Mouse (Mus musculus): Measurements from ENCODE around the gene Ppil4. TPM values are rescaled to one million over a fixed set of nuclear protein-coding genes. Genes with fewer than 3 reads are reported as not detected.

The Ppil4 gene
- polyA plus RNA-seq, 1 experiment from 2014 or later: 44.3 TPM

- WGBS: under 1% methylated on average over 63 of the region's 77 CpGs
- H3K27me3 ChIP-seq (replicated peaks; ENCODE audit: control insufficient read depth, insufficient read depth, low read length): no peaks in the 10 kb centered on the region
- H3K27ac ChIP-seq (ENCODE audit: low read depth, low read length): peak overlapping the region; percentile 45
- peak overlapping the region; percentile 95 for H3K4me3 ChIP-seq (ENCODE audit: low read depth, low read length)
- H3K4me2 ChIP-seq: peak overlapping the region; percentile 81
- ATAC-seq (replicated peaks; ENCODE audit: low FRiP score): peak; percentile 90
- no peaks in the 10 kb centered on the region; the same call in 1 of the 2 replicates for H3K36me3 ChIP-seq (ENCODE audit: control insufficient read depth, insufficient read depth, low read length)
- peak overlapping the region; percentile 88 for H3K9ac ChIP-seq (ENCODE audit: low read depth, low read length)
- 0 out of 2 replicates have a peak, but pooled peaks cover 4% of the 10 kb centered on the region for H3K4me1 ChIP-seq (replicated peaks; ENCODE audit: control insufficient read depth, insufficient read depth, low read length)
- H3K9me3 ChIP-seq (ENCODE audit: control insufficient read depth, low read length): no peaks in the 10 kb centered on the region
- peak; percentile 92 for DNase-seq (ENCODE audit: low spot score)
These were observed 12.2 kb upstream of the Ppil4 start for GRCm38 (mm10) chr10:7780238-7781176.

GRCm38 (mm10) chr10:7781214-7781613 is 11.5 kb upstream of the Ppil4 start:
- Histone ChIP-seq H3K36me3 (ENCODE audit: control insufficient read depth, insufficient read depth, low read length) (no peaks in the 10 kb centered on the region; the same call in 1 of the 2 replicates), H3K27ac (ENCODE audit: low read depth, low read length) (no peak overlapping the region), H3K9me3 (ENCODE audit: control insufficient read depth, low read length) (no peaks in the 10 kb centered on the region), H3K9ac (ENCODE audit: low read depth, low read length) (peak overlapping the region; percentile 3; the same call in 1 of the 2 replicates), H3K4me2 (peak overlapping the region; percentile 76), H3K4me1 (replicated peaks; ENCODE audit: control insufficient read depth, insufficient read depth, low read length) (0 out of 2 replicates have a peak, but pooled peaks cover 4% of the 10 kb centered on the region), H3K4me3 (ENCODE audit: low read depth, low read length) (peak overlapping the region; percentile 95), H3K27me3 (replicated peaks; ENCODE audit: control insufficient read depth, insufficient read depth, low read length) (no peaks in the 10 kb centered on the region)
- ATAC-seq (replicated peaks; ENCODE audit: low FRiP score) (peak; percentile 34), DNase-seq (ENCODE audit: low spot score) (no peak)
- 48% methylated on average over 3 of the region's 3 CpGs for WGBS

GRCm38 (mm10) chr10:7787319-7787718 is 5.4 kb upstream of the Ppil4 start:
- Histone ChIP-seq H3K9me3 (ENCODE audit: control insufficient read depth, low read length) (no peaks in the 10 kb centered on the region), H3K4me1 (replicated peaks; ENCODE audit: control insufficient read depth, insufficient read depth, low read length) (no peaks in the 10 kb centered on the region; the same call in 1 of the 2 replicates), H3K36me3 (ENCODE audit: control insufficient read depth, insufficient read depth, low read length) (peaks cover 5% of the 10 kb centered on the region), H3K27me3 (replicated peaks; ENCODE audit: control insufficient read depth, insufficient read depth, low read length) (no peaks in the 10 kb centered on the region), H3K27ac (ENCODE audit: low read depth, low read length) (no peak overlapping the region), H3K4me2 (no peak overlapping the region), H3K9ac (ENCODE audit: low read depth, low read length) (no peak overlapping the region), H3K4me3 (ENCODE audit: low read depth, low read length) (no peak overlapping the region)
- 53% methylated on average over 2 of the region's 2 CpGs for WGBS
- ATAC-seq (replicated peaks; ENCODE audit: low FRiP score) (no peak), DNase-seq (ENCODE audit: low spot score) (no peak)

GRCm38 (mm10) chr10:7792254-7792750 is 389 bp upstream of the Ppil4 start:
- Histone ChIP-seq H3K4me3 (ENCODE audit: low read depth, low read length) (peak overlapping the region; percentile 75), H3K9ac (ENCODE audit: low read depth, low read length) (peak overlapping the region; percentile 82), H3K4me1 (replicated peaks; ENCODE audit: control insufficient read depth, insufficient read depth, low read length) (peaks cover 4% of the 10 kb centered on the region), H3K9me3 (ENCODE audit: control insufficient read depth, low read length) (no peaks in the 10 kb centered on the region), H3K36me3 (ENCODE audit: control insufficient read depth, insufficient read depth, low read length) (peaks cover 16% of the 10 kb centered on the region), H3K27ac (ENCODE audit: low read depth, low read length) (peak overlapping the region; percentile 61; the same call in 1 of the 2 replicates), H3K27me3 (replicated peaks; ENCODE audit: control insufficient read depth, insufficient read depth, low read length) (no peaks in the 10 kb centered on the region), H3K4me2 (peak overlapping the region; percentile 91)
- DNase-seq (ENCODE audit: low spot score) (no peak), ATAC-seq (replicated peaks; ENCODE audit: low FRiP score) (peak; percentile 57; the same call in 1 of the 2 replicates)
- under 1% methylated on average over 10 of the region's 10 CpGs for WGBS

- H3K27ac ChIP-seq (ENCODE audit: low read depth, low read length): no peak overlapping the region
- no peaks in the 10 kb centered on the region for H3K9me3 ChIP-seq (ENCODE audit: control insufficient read depth, low read length)
- ATAC-seq (replicated peaks; ENCODE audit: low FRiP score) (no peak), DNase-seq (ENCODE audit: low spot score) (no peak)
- no peaks in the 10 kb centered on the region for H3K4me1 ChIP-seq (replicated peaks; ENCODE audit: control insufficient read depth, insufficient read depth, low read length)
- H3K9ac ChIP-seq (ENCODE audit: low read depth, low read length): no peak overlapping the region
- H3K4me3 ChIP-seq (ENCODE audit: low read depth, low read length): no peak overlapping the region
- no peaks in the 10 kb centered on the region for H3K27me3 ChIP-seq (replicated peaks; ENCODE audit: control insufficient read depth, insufficient read depth, low read length)
- no peak overlapping the region for H3K4me2 ChIP-seq
- 74% methylated on average over 3 of the region's 3 CpGs for WGBS
- peaks cover 36% of the 10 kb centered on the region for H3K36me3 ChIP-seq (ENCODE audit: control insufficient read depth, insufficient read depth, low read length)
These were observed 8.6 kb downstream of the Ppil4 start for GRCm38 (mm10) chr10:7801258-7801657.

GRCm38 (mm10) chr10:7802519-7803140 is 9.9 kb downstream of the Ppil4 start:
- H3K9ac ChIP-seq (ENCODE audit: low read depth, low read length): no peak overlapping the region
- DNase-seq (ENCODE audit: low spot score) (no peak), ATAC-seq (replicated peaks; ENCODE audit: low FRiP score) (no peak)
- WGBS: 81% methylated on average over 2 of the region's 2 CpGs
- H3K27ac ChIP-seq (ENCODE audit: low read depth, low read length): no peak overlapping the region
- H3K4me2 ChIP-seq: no peak overlapping the region
- H3K4me3 ChIP-seq (ENCODE audit: low read depth, low read length): no peak overlapping the region
- no peaks in the 10 kb centered on the region for H3K4me1 ChIP-seq (replicated peaks; ENCODE audit: control insufficient read depth, insufficient read depth, low read length)
- H3K27me3 ChIP-seq (replicated peaks; ENCODE audit: control insufficient read depth, insufficient read depth, low read length): no peaks in the 10 kb centered on the region
- H3K9me3 ChIP-seq (ENCODE audit: control insufficient read depth, low read length): no peaks in the 10 kb centered on the region
- H3K36me3 ChIP-seq (ENCODE audit: control insufficient read depth, insufficient read depth, low read length): peaks cover 30% of the 10 kb centered on the region

- ATAC-seq (replicated peaks; ENCODE audit: low FRiP score): peak; percentile 36; the same call in 1 of the 2 replicates
- H3K4me1 ChIP-seq (replicated peaks; ENCODE audit: control insufficient read depth, insufficient read depth, low read length): no peaks in the 10 kb centered on the region
- WGBS: 51% methylated on average over 2 of the region's 2 CpGs
- no peak for DNase-seq (ENCODE audit: low spot score)
- no peak overlapping the region for H3K4me2 ChIP-seq
- no peak overlapping the region for H3K27ac ChIP-seq (ENCODE audit: low read depth, low read length)
- H3K27me3 ChIP-seq (replicated peaks; ENCODE audit: control insufficient read depth, insufficient read depth, low read length): no peaks in the 10 kb centered on the region
- H3K36me3 ChIP-seq (ENCODE audit: control insufficient read depth, insufficient read depth, low read length): peaks cover 11% of the 10 kb centered on the region
- no peaks in the 10 kb centered on the region for H3K9me3 ChIP-seq (ENCODE audit: control insufficient read depth, low read length)
- no peak overlapping the region for H3K4me3 ChIP-seq (ENCODE audit: low read depth, low read length)
- no peak overlapping the region for H3K9ac ChIP-seq (ENCODE audit: low read depth, low read length)
These were observed 17.2 kb downstream of the Ppil4 start for GRCm38 (mm10) chr10:7809937-7810336.

GRCm38 (mm10) chr10:7816476-7816875 is 23.8 kb downstream of the Ppil4 start:
- H3K4me1 ChIP-seq (replicated peaks; ENCODE audit: control insufficient read depth, insufficient read depth, low read length): no peaks in the 10 kb centered on the region
- H3K4me3 ChIP-seq (ENCODE audit: low read depth, low read length): no peak overlapping the region
- no peaks in the 10 kb centered on the region for H3K9me3 ChIP-seq (ENCODE audit: control insufficient read depth, low read length)
- 74% methylated on average over 2 of the region's 2 CpGs for WGBS
- H3K27ac ChIP-seq (ENCODE audit: low read depth, low read length): no peak overlapping the region
- H3K36me3 ChIP-seq (ENCODE audit: control insufficient read depth, insufficient read depth, low read length): peaks cover 9% of the 10 kb centered on the region
- DNase-seq (ENCODE audit: low spot score) (no peak), ATAC-seq (replicated peaks; ENCODE audit: low FRiP score) (no peak)
- H3K9ac ChIP-seq (ENCODE audit: low read depth, low read length): no peak overlapping the region
- H3K27me3 ChIP-seq (replicated peaks; ENCODE audit: control insufficient read depth, insufficient read depth, low read length): no peaks in the 10 kb centered on the region
- H3K4me2 ChIP-seq: no peak overlapping the region

Data from liver, embryonic 11.5 days (tissue).